Mouse (Mus musculus) bone marrow macrophage, adult 2 months (primary cell): ENCODE measurements around the gene Tnni2.

Experiments
- CTCF ChIP-seq: IDR thresholded peaks from 2 replicates; pipeline ENCODE4 v1.5.1; 2012; ENCODE audit warnings: low read depth, mild to moderate bottlenecking, low read length, moderate library complexity
- POLR2A ChIP-seq: IDR thresholded peaks from 2 replicates; pipeline ENCODE4 v1.6.1; 2012; ENCODE audit warnings: mild to moderate bottlenecking, low read depth, low read length, borderline replicate concordance

GRCm38 (mm10) chr7:142430160-142430678 lies 11.4 kb upstream of the Tnni2 start:
- no peak for TF ChIP-seq CTCF
- TF ChIP-seq POLR2A = no peak
